Mouse (Mus musculus) thymus, adult 2 months (tissue): ENCODE results near the gene Soat1.

Experiments used
- CTCF ChIP-seq: fragments of 200-500 bp; IDR thresholded peaks from 2 replicates; pipeline ENCODE4 v1.5.1; 2012; ENCODE audit warnings: mild to moderate bottlenecking, control low read depth, low read length, moderate library complexity, borderline replicate concordance; ENCODE audit not compliant: control insufficient read depth, poor library complexity, insufficient read depth; ENCODE audit errors: extremely low read depth
- POLR2A ChIP-seq: fragments of 200-500 bp; IDR thresholded peaks from 2 replicates; pipeline ENCODE4 v1.6.1; 2012; ENCODE audit warnings: mild to moderate bottlenecking, low read length, control low read depth, moderate library complexity; ENCODE audit not compliant: control insufficient read depth, poor library complexity, insufficient read depth; ENCODE audit errors: extremely low read depth

DNA sequence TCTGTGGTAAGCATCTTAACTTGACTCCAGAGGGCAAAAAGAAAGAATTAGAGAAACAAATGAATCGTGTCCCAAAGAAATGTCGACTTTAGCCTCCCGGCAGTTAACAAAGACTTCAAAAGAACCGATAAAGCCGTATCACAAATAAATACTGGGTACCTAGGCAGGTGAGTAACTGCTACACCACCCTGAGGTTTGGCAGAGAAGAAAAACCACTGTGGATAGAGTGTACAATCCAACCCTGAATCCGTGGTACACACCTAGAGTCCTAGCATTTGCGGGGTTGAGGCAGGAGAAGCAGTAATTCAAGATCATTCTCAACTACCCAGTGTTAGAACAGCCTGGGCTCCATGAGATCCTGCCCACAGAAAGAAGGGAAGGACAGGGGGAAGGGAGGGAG, 2.2 kb downstream of the Soat1 start:
- TF ChIP-seq POLR2A (no peak), CTCF (no peak)
